In genomic region chr2:66780884-66781283, GRCm38 (mm10) we compare ENCODE assay signal across 11 mouse cellular contexts. TPM values are rescaled to one million over a fixed set of nuclear protein-coding genes. Genes with fewer than 3 reads are reported as not detected.
DNase-seq lines count a peak whose midpoint lies in the region; ATAC-seq and TF ChIP-seq lines count a peak whose summit lies in the region.
"Had no signal": no experiment of that assay in that cellular context is flagged by ENCODE, and none has a peak within 500 bp of the region (broad histone marks: within the 10 kb centered on the region; RNA-seq: fewer than 3 reads in every experiment).

No protein-coding gene starts in this region.

- intact Hi-C loops in heart, adult 2 months (cut with DNase I) = no loop called here

- no peak overlapping the region for H3K4me2 ChIP-seq in heart, embryonic 12.5 days
- no peak overlapping the region for H3K4me2 ChIP-seq in midbrain, embryonic 16.5 days (ENCODE audit: low read length)
- H3K4me2 ChIP-seq: embryonic facial prominence, embryonic 12.5 days had no signal

- H3K4me3 ChIP-seq in heart, adult 2 months = no peak overlapping the region
- no peak overlapping the region for H3K4me3 ChIP-seq in heart, embryonic 12.5 days
- no peak overlapping the region for H3K4me3 ChIP-seq in midbrain, embryonic 16.5 days (ENCODE audit: low read depth, low read length)
- H3K4me3 ChIP-seq: embryonic facial prominence, embryonic 12.5 days had no signal

- no peak for TF ChIP-seq CTCF in heart, adult 2 months (IDR thresholded peaks at IDR 0.05)

- no peaks in the 10 kb centered on the region for H3K9me3 ChIP-seq in heart, embryonic 12.5 days (replicated peaks)
- no peaks in the 10 kb centered on the region for H3K9me3 ChIP-seq in midbrain, embryonic 16.5 days (replicated peaks; ENCODE audit: control insufficient read depth, low read length, poor library complexity, severe bottlenecking)
- H3K9me3 ChIP-seq: embryonic facial prominence, embryonic 12.5 days had no signal

- TF ChIP-seq EP300 in heart, adult 2 months (IDR thresholded peaks at IDR 0.05; ENCODE audit: insufficient read depth, low read depth, low read length) = no peak

- H3K4me1 ChIP-seq in heart, adult 2 months (ENCODE audit: control insufficient read depth, insufficient read depth, low read length) = peaks cover 2% of the 10 kb centered on the region; the same call in 1 of the 2 replicates
- peaks cover 7% of the 10 kb centered on the region; the same call in 1 of the 2 replicates for H3K4me1 ChIP-seq in heart, embryonic 12.5 days (replicated peaks)
- H3K4me1 ChIP-seq in midbrain, embryonic 16.5 days (ENCODE audit: control insufficient read depth, insufficient read depth, low read length) = no peaks in the 10 kb centered on the region
- H3K4me1 ChIP-seq: embryonic facial prominence, embryonic 12.5 days had no signal

- H3K9ac ChIP-seq in heart, adult 2 months (ENCODE audit: low read depth, low read length) = no peak overlapping the region
- no peak overlapping the region for H3K9ac ChIP-seq in heart, embryonic 12.5 days
- H3K9ac ChIP-seq in midbrain, embryonic 16.5 days (ENCODE audit: low read depth, low read length) = no peak overlapping the region
- H3K9ac ChIP-seq: embryonic facial prominence, embryonic 12.5 days had no signal

- H3K27ac ChIP-seq in heart, adult 2 months = peak overlapping the region; percentile 34
- H3K27ac ChIP-seq in heart, embryonic 12.5 days (ENCODE audit: poor library complexity, severe bottlenecking) = no peak overlapping the region
- H3K27ac ChIP-seq in midbrain, embryonic 16.5 days (ENCODE audit: low read length) = no peak overlapping the region
- H3K27ac ChIP-seq: embryonic facial prominence, embryonic 12.5 days had no signal

- no peaks in the 10 kb centered on the region for H3K27me3 ChIP-seq in heart, adult 2 months (ENCODE audit: control insufficient read depth, insufficient read depth, low read length)
- H3K27me3 ChIP-seq in heart, embryonic 12.5 days (replicated peaks) = no peaks in the 10 kb centered on the region
- H3K27me3 ChIP-seq in midbrain, embryonic 16.5 days (ENCODE audit: control insufficient read depth, insufficient read depth, low read depth, low read length) = no peaks in the 10 kb centered on the region
- H3K27me3 ChIP-seq: embryonic facial prominence, embryonic 12.5 days had no signal

- WGBS in heart, adult 2 months = 62% methylated on average over 2 of the region's 2 CpGs
- WGBS in heart, embryonic 12.5 days = 80% methylated on average over 2 of the region's 2 CpGs
- 78% methylated on average over 2 of the region's 2 CpGs for WGBS in midbrain, embryonic 16.5 days

- no peak for ATAC-seq in heart, embryonic 12.5 days (ENCODE audit: insufficient number of reproducible peaks, low FRiP score)
- no peak for ATAC-seq in midbrain, embryonic 16.5 days
- ATAC-seq in frontal cortex, adult (ENCODE audit: low TSS enrichment) = no peak
- ATAC-seq: CD4-positive, CD25-positive, alpha-beta regulatory T cell, adult 4 months had no signal

- peak; percentile 38 to 62 for DNase-seq in heart, adult 2 months
- peak; percentile 77 for DNase-seq in Muller cell, postnatal 12 days (ENCODE audit: inconsistent ontology term)
- peak; percentile 24 for DNase-seq in gastrocnemius, adult 8-10 months (ENCODE audit: low spot score in 2 of 2)
- DNase-seq in lung, adult 18-20 months = peak; percentile 24 to 56
- DNase-seq in embryo, embryonic 11 days = no peak

- H3K36me3 ChIP-seq in heart, adult 2 months (ENCODE audit: control insufficient read depth, insufficient read depth, low read length) = no peaks in the 10 kb centered on the region
- no peaks in the 10 kb centered on the region for H3K36me3 ChIP-seq in heart, embryonic 12.5 days
- H3K36me3 ChIP-seq in midbrain, embryonic 16.5 days (ENCODE audit: control insufficient read depth, insufficient read depth, low read length) = no peaks in the 10 kb centered on the region
- H3K36me3 ChIP-seq: embryonic facial prominence, embryonic 12.5 days had no signal

- H3K79me2 ChIP-seq in heart, adult 2 months (replicated peaks; ENCODE audit: control insufficient read depth, insufficient read depth, low read length) = no peaks in the 10 kb centered on the region

- no peak for TF ChIP-seq POLR2A in heart, adult 2 months (IDR thresholded peaks at IDR 0.05; ENCODE audit: insufficient read depth, low read depth, low read length)

RNA-seq across cellular contexts. Expression of gene Scn7a, which starts 3.8 kb away (rescaled TPM):
- total RNA-seq in heart, adult 2 months (2021) = 10 to 100 TPM in 1 of 2 experiments, 1 to 10 TPM in 1; 9.9 to 11.6 TPM
- 4.3 and 8.3 TPM in 2 replicates for polyA plus RNA-seq in heart, adult 2 months (2012; rRNA removed)
- 0.98 and 1.2 TPM in 2 replicates for polyA plus RNA-seq in heart, embryonic 12.5 days (2016; fragmentation: Nextera tagmentation; extraction: Ambion mirVana)
- total RNA-seq in gastrocnemius, adult 8-10 months (2022) = 1 to 10 TPM; 1.5 to 2.8 (median 2.4) TPM
- polyA plus RNA-seq in midbrain, embryonic 16.5 days (2015; fragmentation: Nextera tagmentation; extraction: Ambion mirVana) = 0.15 and 0.23 TPM in 2 replicates
- polyA plus RNA-seq: CD4-positive, CD25-positive, alpha-beta regulatory T cell, adult 4 months; liver, embryonic 16.5 days had no signal
